Mouse (Mus musculus): ENCODE results near the gene Fam135a. TPM values are rescaled to one million over a fixed set of nuclear protein-coding genes. Genes with fewer than 3 reads are reported as not detected.

The Fam135a gene
- polyA plus RNA-seq, 1 experiment from 2014 or later, result 17.6 TPM

DNA sequence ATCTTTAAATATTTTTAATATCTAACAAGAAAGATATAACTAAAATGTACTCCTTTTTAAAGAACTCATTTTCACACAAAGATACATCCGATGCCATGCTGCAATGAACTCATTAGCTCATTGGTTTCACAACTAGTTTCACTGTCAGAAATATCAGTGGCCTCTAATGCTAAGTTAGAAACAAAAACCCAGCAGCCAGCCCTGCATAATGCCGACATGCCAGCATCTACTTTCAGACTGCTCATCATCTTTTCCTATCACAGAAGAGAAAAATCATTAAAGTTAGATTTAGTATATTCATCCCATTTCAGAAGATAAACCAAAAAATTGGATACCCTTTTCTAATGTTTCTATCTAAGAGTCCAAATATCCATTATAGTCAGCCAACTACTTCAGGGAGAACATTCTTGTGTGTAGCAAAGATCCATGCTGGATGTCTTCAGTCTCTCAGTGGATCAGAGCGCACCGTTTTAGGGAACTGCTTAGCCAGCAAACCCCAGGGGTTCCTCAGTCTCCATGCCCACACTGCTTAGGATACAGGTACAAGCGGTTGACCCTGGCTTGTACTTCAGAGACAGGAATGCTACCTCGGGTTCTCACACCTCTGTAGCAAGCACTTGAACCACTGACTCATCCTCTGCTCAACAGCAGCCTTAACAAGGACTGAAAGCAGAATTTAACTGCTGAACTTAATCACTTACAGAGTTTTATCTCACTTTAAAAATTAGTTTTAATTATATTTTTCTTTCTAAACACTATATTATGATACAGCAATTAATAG is 53.2 kb downstream of the Fam135a start:
- Histone ChIP-seq H3K27ac (replicated peaks) (no peak overlapping the region), H3K36me3 (ENCODE audit: control insufficient read depth, insufficient read depth, low read length) (no peaks in the 10 kb centered on the region), H3K4me3 (ENCODE audit: low read depth, low read length) (no peak overlapping the region), H3K4me1 (replicated peaks; ENCODE audit: control insufficient read depth, insufficient read depth) (no peaks in the 10 kb centered on the region), H3K9me3 (ENCODE audit: control insufficient read depth, low read length) (no peaks in the 10 kb centered on the region), H3K27me3 (ENCODE audit: control insufficient read depth, insufficient read depth, low read length) (no peaks in the 10 kb centered on the region), H3K9ac (ENCODE audit: low read length) (no peak overlapping the region), H3K4me2 (replicated peaks; ENCODE audit: low read depth) (no peak overlapping the region)
- ATAC-seq (ENCODE audit: low FRiP score, low TSS enrichment) (no peak), DNase-seq (ENCODE audit: low spot score) (no peak)
- 81% methylated on average over 6 of the region's 6 CpGs for WGBS
- TF ChIP-seq EP300 (optimal IDR thresholded peaks at IDR 0.05), result no peak
- TF ChIP-seq CTCF (IDR thresholded peaks at IDR 0.05; ENCODE audit: low read depth), result no peak

DNA sequence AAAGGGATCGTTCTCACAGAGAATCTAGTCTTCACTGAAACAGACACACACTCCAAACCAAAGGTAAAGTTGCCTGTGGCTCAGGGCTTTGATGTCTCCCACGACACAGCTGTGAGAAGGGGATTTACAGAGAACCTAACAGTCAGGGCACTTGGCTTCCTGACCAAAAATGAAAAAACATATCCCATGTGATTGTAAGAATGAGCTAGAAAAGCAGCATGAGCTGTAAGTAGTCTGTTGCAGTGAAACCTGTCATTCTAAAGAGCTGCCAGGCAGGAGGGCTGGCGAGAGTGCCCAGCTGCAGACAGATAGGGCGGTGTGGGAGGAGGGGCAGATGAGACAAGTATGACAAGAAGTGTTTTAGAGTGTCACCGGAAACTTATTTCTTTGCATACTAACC is 54.5 kb downstream of the Fam135a start:
- Histone ChIP-seq H3K4me3 (ENCODE audit: low read depth, low read length) (no peak overlapping the region), H3K4me1 (replicated peaks; ENCODE audit: control insufficient read depth, insufficient read depth) (no peaks in the 10 kb centered on the region), H3K9me3 (ENCODE audit: control insufficient read depth, low read length) (no peaks in the 10 kb centered on the region), H3K36me3 (ENCODE audit: control insufficient read depth, insufficient read depth, low read length) (0 out of 2 replicates have a peak, but pooled peaks cover 3% of the 10 kb centered on the region), H3K27ac (replicated peaks) (no peak overlapping the region), H3K4me2 (replicated peaks; ENCODE audit: low read depth) (no peak overlapping the region), H3K27me3 (ENCODE audit: control insufficient read depth, insufficient read depth, low read length) (no peaks in the 10 kb centered on the region), H3K9ac (ENCODE audit: low read length) (no peak overlapping the region)
- TF ChIP-seq EP300 (optimal IDR thresholded peaks at IDR 0.05) (no peak), CTCF (IDR thresholded peaks at IDR 0.05; ENCODE audit: low read depth) (no peak)
- WGBS, result 75% methylated on average over 5 of the region's 5 CpGs
- DNase-seq (ENCODE audit: low spot score) (no peak), ATAC-seq (ENCODE audit: low FRiP score, low TSS enrichment) (no peak)

GRCm38 (mm10) chr1:24043007-24043406 is 57.1 kb downstream of the Fam135a start:
- no peaks in the 10 kb centered on the region for H3K9me3 ChIP-seq (ENCODE audit: control insufficient read depth, low read length)
- no peak for DNase-seq (ENCODE audit: low spot score)
- TF ChIP-seq EP300 (optimal IDR thresholded peaks at IDR 0.05), result no peak
- TF ChIP-seq CTCF (IDR thresholded peaks at IDR 0.05; ENCODE audit: low read depth), result no peak
- H3K27me3 ChIP-seq (ENCODE audit: control insufficient read depth, insufficient read depth, low read length), result no peaks in the 10 kb centered on the region
- ATAC-seq (ENCODE audit: low FRiP score, low TSS enrichment), result no peak
- H3K27ac ChIP-seq (replicated peaks), result no peak overlapping the region
- no peak overlapping the region for H3K4me2 ChIP-seq (replicated peaks; ENCODE audit: low read depth)
- H3K4me1 ChIP-seq (replicated peaks; ENCODE audit: control insufficient read depth, insufficient read depth), result no peaks in the 10 kb centered on the region
- H3K4me3 ChIP-seq (ENCODE audit: low read depth, low read length), result no peak overlapping the region
- 0 out of 2 replicates have a peak, but pooled peaks cover 3% of the 10 kb centered on the region for H3K36me3 ChIP-seq (ENCODE audit: control insufficient read depth, insufficient read depth, low read length)
- H3K9ac ChIP-seq (ENCODE audit: low read length), result no peak overlapping the region
- 76% methylated on average over 5 of the region's 5 CpGs for whole genome bisulfite sequencing

DNA sequence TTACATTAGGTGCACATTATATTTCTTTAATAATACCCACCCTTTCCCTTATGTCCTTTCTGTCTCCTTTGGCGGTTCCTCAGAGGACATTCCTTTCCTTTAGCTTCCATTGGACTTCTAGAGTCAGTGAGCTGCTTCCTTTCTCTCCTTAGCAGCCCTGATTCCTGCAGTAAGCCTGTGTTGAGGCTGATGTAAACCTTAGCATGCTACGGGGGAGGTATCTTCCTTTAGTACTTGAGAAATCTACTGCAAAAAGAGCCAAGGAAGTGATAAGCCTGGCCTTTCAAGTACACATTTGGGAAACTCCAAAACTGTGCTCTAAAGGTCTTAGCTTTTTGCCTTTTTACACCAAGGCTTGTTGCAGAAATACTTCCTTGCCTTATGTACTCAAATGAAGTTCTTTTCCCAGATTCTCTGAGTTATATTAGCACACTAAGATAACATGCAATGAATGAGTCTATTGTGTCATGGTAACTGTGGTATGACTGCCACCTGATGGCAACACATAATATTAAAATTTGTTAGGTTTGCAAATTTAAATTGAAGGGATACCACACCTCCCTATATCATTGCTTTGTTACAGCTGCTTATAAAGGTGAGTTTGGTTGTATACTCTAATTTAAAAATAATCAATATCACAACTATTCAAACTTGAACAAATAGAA is 66.2 kb downstream of the Fam135a start:
- H3K27me3 ChIP-seq (ENCODE audit: control insufficient read depth, insufficient read depth, low read length), result no peaks in the 10 kb centered on the region
- ATAC-seq (ENCODE audit: low FRiP score, low TSS enrichment), result peak; percentile 51; the same call in 1 of the 2 replicates
- WGBS, result 66% methylated on average over 2 of the region's 2 CpGs

DNA sequence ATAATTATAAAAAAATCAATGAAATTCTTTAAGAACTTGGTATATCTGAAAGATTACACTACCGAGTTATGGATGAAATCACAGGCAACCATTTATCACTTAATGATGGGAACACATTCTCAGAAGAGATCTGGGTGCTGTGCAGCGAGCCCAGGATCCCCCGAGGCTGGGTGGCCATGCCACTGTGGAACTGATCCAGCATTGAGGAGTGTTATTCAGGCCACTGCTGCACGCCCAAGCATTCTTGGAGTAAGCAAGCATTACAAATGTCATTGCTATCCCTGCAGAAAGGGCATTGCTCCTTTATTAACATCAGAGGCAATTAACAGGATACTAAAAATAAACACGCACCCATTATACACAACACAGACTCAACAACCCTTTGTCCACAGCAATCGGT is 89.3 kb downstream of the Fam135a start:
- 90% methylated on average over 6 of the region's 6 CpGs for WGBS
- H3K4me1 ChIP-seq (replicated peaks; ENCODE audit: control insufficient read depth, insufficient read depth), result no peaks in the 10 kb centered on the region
- ATAC-seq (ENCODE audit: low FRiP score, low TSS enrichment) (no peak), DNase-seq (ENCODE audit: low spot score) (no peak)
- H3K27ac ChIP-seq (replicated peaks), result no peak overlapping the region
- no peaks in the 10 kb centered on the region for H3K36me3 ChIP-seq (ENCODE audit: control insufficient read depth, insufficient read depth, low read length)
- no peak overlapping the region for H3K4me2 ChIP-seq (replicated peaks; ENCODE audit: low read depth)
- no peak overlapping the region for H3K9ac ChIP-seq (ENCODE audit: low read length)
- no peaks in the 10 kb centered on the region for H3K9me3 ChIP-seq (ENCODE audit: control insufficient read depth, low read length)
- TF ChIP-seq CTCF (IDR thresholded peaks at IDR 0.05; ENCODE audit: low read depth) (no peak), EP300 (optimal IDR thresholded peaks at IDR 0.05) (no peak)
- H3K27me3 ChIP-seq (ENCODE audit: control insufficient read depth, insufficient read depth, low read length), result no peaks in the 10 kb centered on the region
- H3K4me3 ChIP-seq (ENCODE audit: low read depth, low read length), result no peak overlapping the region

More for the DNA sequence above, 66.2 kb downstream of the Fam135a start:
- Histone ChIP-seq H3K9me3 (ENCODE audit: control insufficient read depth, low read length) (no peaks in the 10 kb centered on the region), H3K4me3 (ENCODE audit: low read depth, low read length) (no peak overlapping the region), H3K27ac (replicated peaks) (no peak overlapping the region), H3K36me3 (ENCODE audit: control insufficient read depth, insufficient read depth, low read length) (no peaks in the 10 kb centered on the region), H3K4me2 (replicated peaks; ENCODE audit: low read depth) (no peak overlapping the region), H3K9ac (ENCODE audit: low read length) (no peak overlapping the region), H3K4me1 (replicated peaks; ENCODE audit: control insufficient read depth, insufficient read depth) (no peaks in the 10 kb centered on the region)
- TF ChIP-seq EP300 (optimal IDR thresholded peaks at IDR 0.05) (no peak), CTCF (IDR thresholded peaks at IDR 0.05; ENCODE audit: low read depth) (peak; percentile 67)
- DNase-seq (ENCODE audit: low spot score), result no peak

- Histone ChIP-seq H3K9me3 (ENCODE audit: control insufficient read depth, low read length) (no peaks in the 10 kb centered on the region), H3K27ac (replicated peaks) (no peak overlapping the region), H3K4me1 (replicated peaks; ENCODE audit: control insufficient read depth, insufficient read depth) (no peaks in the 10 kb centered on the region), H3K4me3 (ENCODE audit: low read depth, low read length) (no peak overlapping the region), H3K36me3 (ENCODE audit: control insufficient read depth, insufficient read depth, low read length) (no peaks in the 10 kb centered on the region), H3K9ac (ENCODE audit: low read length) (no peak overlapping the region), H3K4me2 (replicated peaks; ENCODE audit: low read depth) (no peak overlapping the region), H3K27me3 (ENCODE audit: control insufficient read depth, insufficient read depth, low read length) (no peaks in the 10 kb centered on the region)
- ATAC-seq (ENCODE audit: low FRiP score, low TSS enrichment) (no peak), DNase-seq (ENCODE audit: low spot score) (no peak)
- 90% methylated on average over 6 of the region's 6 CpGs for WGBS
- TF ChIP-seq EP300 (optimal IDR thresholded peaks at IDR 0.05) (no peak), CTCF (IDR thresholded peaks at IDR 0.05; ENCODE audit: low read depth) (no peak)
Measured at GRCm38 (mm10) chr1:24010016-24010415, 90.1 kb downstream of the Fam135a start.

Measured in stomach, postnatal 0 days (tissue).